Mouse (Mus musculus) liver, adult 2 months (tissue): ENCODE measurements around the gene Ppp2r1a. TPM values are rescaled to one million over a fixed set of nuclear protein-coding genes. Genes with fewer than 3 reads are reported as not detected.

Experiments used
- DNase-seq: peaks from one replicate; pipeline ENCODE4 v3.0.0-alpha.2; 2011; ENCODE audit warnings: low read depth, low spot score; ENCODE audit errors: extremely low read depth
- H3K27ac ChIP-seq: fragments of 200-500 bp; replicated peaks from 2 replicates; pipeline ENCODE4 v1.5.1; 2012; ENCODE audit warnings: low read depth, mild to moderate bottlenecking, control low read depth, inconsistent platforms, low read length; ENCODE audit not compliant: insufficient read depth
- H3K27me3 ChIP-seq: fragments of 200-500 bp; 2 replicates; pipeline ENCODE4 v1.6.1; 2012; ENCODE audit warnings: mild to moderate bottlenecking, moderate library complexity, low read length, inconsistent platforms; ENCODE audit not compliant: control insufficient read depth, insufficient read depth
- H3K36me3 ChIP-seq: fragments of 200-500 bp; 2 replicates; pipeline ENCODE4 v1.6.1; 2012; ENCODE audit warnings: low read length, inconsistent platforms; ENCODE audit not compliant: control insufficient read depth, insufficient read depth
- H3K4me1 ChIP-seq: fragments of 200-500 bp; 2 replicates; pipeline ENCODE4 v1.6.1; 2011; ENCODE audit warnings: low read length; ENCODE audit not compliant: control insufficient read depth, insufficient read depth
- H3K4me3 ChIP-seq: fragments of 200-500 bp; 2 replicates; pipeline ENCODE4 v1.5.1; 2011; ENCODE audit warnings: low read depth, mild to moderate bottlenecking, control low read depth, low read length, moderate library complexity; ENCODE audit not compliant: insufficient read depth
- H3K79me2 ChIP-seq: fragments of 200-500 bp; 2 replicates; pipeline ENCODE4 v1.6.1; 2012; ENCODE audit warnings: inconsistent platforms, mild to moderate bottlenecking, low read length, moderate library complexity; ENCODE audit not compliant: control insufficient read depth, insufficient read depth
- H3K9ac ChIP-seq: fragments of 200-500 bp; 2 replicates; pipeline ENCODE4 v1.6.1; 2012; ENCODE audit warnings: low read depth, mild to moderate bottlenecking, control low read depth, inconsistent platforms, low read length
- CTCF ChIP-seq: fragments of 200-500 bp; IDR thresholded peaks from 2 replicates; pipeline ENCODE4 v1.5.1; 2011; ENCODE audit warnings: low read depth, low read length, control low read depth
- POLR2A ChIP-seq: fragments of 200-500 bp; IDR thresholded peaks from 2 replicates; pipeline ENCODE4 v1.6.1; 2011; ENCODE audit warnings: low read length, control low read depth; ENCODE audit not compliant: insufficient read depth; ENCODE audit errors: extremely low read depth
- whole genome bisulfite sequencing: fragments of 180-500 bp; shearing (Covaris S2); methylation state at CpG from one replicate; pipeline ENCODE4 v1.1.7; 2018; 5-methylcytosine and 5-hydroxymethylcytosine counted together
- polyA plus RNA-seq: library from polyadenylated mRNA; depleted of rRNA; stranded (reverse); fragments of >200 nt; gene quantifications from 2 replicates; pipeline ENCODE4 v1.2.3, GENCODE M21; 2012; rRNA removed
- total RNA-seq: library from RNA; depleted of rRNA; stranded (reverse); fragments of >200 nt; gene quantifications from 2 replicates; pipeline ENCODE4 v1.2.3, GENCODE M21; 2014; rRNA removed

The Ppp2r1a gene
- total RNA-seq = 31.1 and 40.5 TPM in 2 replicates
- 62.9 and 70.2 TPM in 2 replicates for polyA plus RNA-seq

DNA sequence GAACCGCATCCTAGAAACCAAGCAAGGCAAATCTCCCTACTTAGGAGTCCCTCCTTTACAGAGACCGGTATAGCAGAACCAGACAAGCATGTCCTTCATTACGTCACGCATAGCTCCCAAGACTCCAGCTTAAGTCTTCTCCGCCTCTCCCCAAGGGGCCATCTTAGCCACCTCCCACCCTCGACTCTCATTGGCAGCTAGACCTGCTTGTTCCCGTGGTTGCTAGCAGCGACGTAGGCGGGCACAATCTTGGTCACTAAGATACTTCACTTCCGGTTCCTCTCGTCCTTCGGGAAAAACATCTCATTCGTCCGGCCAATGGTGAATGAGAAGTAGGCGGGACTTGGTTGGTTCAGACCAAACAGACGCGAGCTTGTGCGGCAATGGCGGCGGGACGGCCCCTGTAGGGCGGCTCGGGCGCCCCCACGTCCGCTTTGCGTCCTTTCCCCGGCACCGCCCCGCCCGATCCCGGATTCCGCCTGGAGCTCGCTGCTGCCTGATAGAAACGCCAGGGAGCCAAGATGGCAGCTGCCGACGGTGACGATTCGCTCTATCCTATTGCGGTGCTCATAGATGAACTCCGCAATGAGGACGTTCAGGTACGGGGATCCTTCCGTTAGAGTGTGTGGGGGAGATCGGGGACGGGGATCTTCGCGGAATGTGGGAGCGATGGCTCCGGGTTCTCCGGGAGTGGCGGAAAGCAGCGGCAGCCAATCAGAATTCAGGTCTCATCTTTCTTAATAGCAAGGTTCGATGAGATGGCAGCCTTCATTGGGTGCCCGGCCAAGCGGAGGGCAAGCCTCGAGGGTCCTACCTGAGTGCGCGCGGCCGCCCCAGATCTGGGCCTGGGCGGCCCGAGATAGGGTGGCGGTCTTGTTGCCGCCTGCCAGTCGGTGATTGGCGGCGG is at the start of gene Ppp2r1a:
Gene Ppp2r1a, plus strand, starts transcription at position 327 of the 907 bp plus-strand sequence.
- H3K4me3 ChIP-seq = peak within 1 kb of the TSS; percentile 76
- H3K4me1 ChIP-seq = peaks cover 7% of the 10 kb centered on the region
- TF ChIP-seq CTCF = no peak
- peak; percentile 71; the same call in 1 of the 2 replicates for TF ChIP-seq POLR2A
- H3K27me3 ChIP-seq = no peaks in the 10 kb centered on the region
- under 1% methylated on average over 69 of the region's 69 CpGs for WGBS
- no peaks in the 10 kb centered on the region for H3K36me3 ChIP-seq
- H3K27ac ChIP-seq = peak within 1 kb of the TSS; percentile 83
- peak within 1 kb of the TSS; percentile 81 for H3K9ac ChIP-seq
- peaks cover 22% of the 10 kb centered on the region; the same call in 1 of the 2 replicates for H3K79me2 ChIP-seq
- peak; percentile 99 for DNase-seq

DNA sequence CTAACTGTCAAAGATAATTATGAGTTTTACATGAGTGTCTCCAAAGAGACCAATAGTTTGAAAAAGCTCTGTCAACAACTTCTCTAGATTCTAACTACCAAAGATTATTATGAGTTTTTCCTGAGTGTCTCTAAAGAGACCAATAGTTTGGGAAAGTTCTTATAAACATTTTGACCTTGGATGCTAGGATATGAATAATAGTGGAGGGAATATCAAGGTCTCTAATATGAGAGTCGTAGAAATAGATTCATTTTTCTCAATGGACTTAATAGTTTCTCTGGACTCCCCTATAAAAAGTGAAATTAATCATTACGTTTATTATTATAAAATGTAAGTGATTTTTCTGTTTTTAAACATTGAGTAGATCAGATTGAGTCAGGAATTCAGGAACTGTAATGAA is 40.1 kb upstream of the Ppp2r1a start, which contains the start of gene Vmn1r231:
Gene Vmn1r231, minus strand, starts transcription at position 101 of the 400 bp plus-strand sequence.
- Histone ChIP-seq H3K27ac (no peak within 1 kb of the TSS), H3K36me3 (no peaks in the 10 kb centered on the region), H3K4me1 (no peaks in the 10 kb centered on the region), H3K27me3 (no peaks in the 10 kb centered on the region), H3K79me2 (no peaks in the 10 kb centered on the region), H3K4me3 (no peak within 1 kb of the TSS), H3K9ac (no peak within 1 kb of the TSS)
- DNase-seq = no peak
- 40% methylated on average over 2 of the region's 2 CpGs for WGBS
- TF ChIP-seq CTCF (no peak), POLR2A (no peak)

DNA sequence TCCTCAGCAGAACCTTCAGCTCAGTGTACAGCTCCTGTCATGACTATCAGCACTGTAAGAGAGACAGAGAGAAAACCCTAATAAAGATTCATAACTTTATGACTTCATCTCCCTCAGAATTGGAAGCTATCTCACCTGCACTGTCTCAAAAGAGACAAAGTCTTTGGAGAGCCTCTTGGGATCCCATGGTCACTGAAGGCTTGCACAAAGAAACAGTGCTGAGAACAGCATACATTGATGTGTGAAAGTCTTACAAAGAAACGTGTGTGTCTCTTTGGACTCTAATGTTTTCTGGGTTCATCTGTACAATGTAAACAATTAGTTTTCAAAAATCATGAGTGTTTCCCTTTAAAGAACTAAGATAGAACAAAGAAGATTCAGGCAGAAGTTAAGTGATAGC is 25.5 kb upstream of the Ppp2r1a start, which contains the start of gene Vmn1r232:
Gene Vmn1r232, minus strand, starts transcription at position 101 of the 400 bp plus-strand sequence.
- Histone ChIP-seq H3K27ac (no peak within 1 kb of the TSS), H3K36me3 (no peaks in the 10 kb centered on the region), H3K9ac (no peak within 1 kb of the TSS), H3K4me1 (no peaks in the 10 kb centered on the region), H3K4me3 (no peak within 1 kb of the TSS), H3K27me3 (peaks cover 2% of the 10 kb centered on the region; the same call in 1 of the 2 replicates), H3K79me2 (no peaks in the 10 kb centered on the region)
- 35% methylated on average over 1 of the region's 1 CpGs for WGBS
- DNase-seq = no peak
- no peak for TF ChIP-seq CTCF
- no peak for TF ChIP-seq POLR2A

DNA sequence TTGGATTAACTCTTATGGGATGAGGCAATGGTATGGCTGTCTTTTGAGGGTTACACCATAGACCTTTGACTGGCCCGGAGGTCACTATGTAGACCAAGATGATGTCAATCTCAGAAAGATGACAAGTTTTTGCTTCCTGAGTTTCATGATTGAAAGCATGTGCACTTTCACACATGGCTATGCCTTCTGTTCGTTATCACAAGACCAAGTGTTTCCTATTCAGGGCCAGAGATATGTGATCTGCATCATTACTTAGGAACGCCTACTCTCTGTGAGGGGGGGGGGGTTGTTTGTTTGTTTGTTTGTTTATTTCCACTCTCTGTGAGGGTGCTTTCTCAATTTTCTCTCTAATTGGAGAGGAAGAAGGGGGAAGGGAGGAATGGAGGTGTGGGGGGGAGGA is 885 bp upstream of the Ppp2r1a start:
- 51% methylated on average over 3 of the region's 3 CpGs for whole genome bisulfite sequencing
- Histone ChIP-seq H3K79me2 (peaks cover 15% of the 10 kb centered on the region; the same call in 1 of the 2 replicates), H3K4me3 (peak overlapping the region; percentile 43), H3K27ac (no peak overlapping the region), H3K4me1 (peaks cover 7% of the 10 kb centered on the region), H3K9ac (no peak overlapping the region; the same call in 1 of the 2 replicates), H3K36me3 (no peaks in the 10 kb centered on the region), H3K27me3 (no peaks in the 10 kb centered on the region)
- peak; percentile 12 for DNase-seq
- no peak for TF ChIP-seq CTCF
- no peak for TF ChIP-seq POLR2A

DNA sequence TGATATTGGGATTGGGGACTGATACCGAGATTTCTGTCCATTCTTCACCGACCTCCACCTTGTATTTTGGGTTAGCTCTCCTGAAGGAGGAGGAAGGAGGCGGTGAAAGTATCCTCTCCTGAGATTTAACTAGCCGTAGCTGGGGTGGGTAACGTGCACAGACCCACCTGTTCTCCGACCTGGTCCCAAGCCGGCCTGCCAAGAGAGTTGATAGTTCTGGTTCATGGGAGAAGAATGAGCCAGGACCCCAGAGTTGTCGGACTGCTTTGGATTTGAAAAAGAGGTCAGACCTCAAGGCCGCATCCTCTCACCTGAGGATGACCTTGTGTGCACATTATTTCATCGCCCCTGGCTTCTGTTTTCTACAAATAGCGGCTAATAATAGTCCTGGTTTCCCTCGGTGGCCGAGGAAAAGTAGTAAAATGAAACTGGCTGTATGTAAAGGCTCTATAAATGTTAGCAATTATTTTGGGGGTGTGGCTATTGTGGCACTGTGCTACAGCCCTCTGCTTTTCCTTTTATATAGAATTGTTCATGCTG is 985 bp downstream of the Ppp2r1a start:
- peak overlapping the region; percentile 81 for H3K9ac ChIP-seq
- peak overlapping the region; percentile 76 for H3K4me3 ChIP-seq
- peaks cover 2% of the 10 kb centered on the region; the same call in 1 of the 2 replicates for H3K36me3 ChIP-seq
- peaks cover 22% of the 10 kb centered on the region; the same call in 1 of the 2 replicates for H3K79me2 ChIP-seq
- peak overlapping the region; percentile 47; the same call in 1 of the 2 replicates for H3K27ac ChIP-seq
- TF ChIP-seq POLR2A (no peak), CTCF (no peak)
- H3K4me1 ChIP-seq = peaks cover 7% of the 10 kb centered on the region
- H3K27me3 ChIP-seq = no peaks in the 10 kb centered on the region
- peak; percentile 17 for DNase-seq
- under 1% methylated on average over 13 of the region's 13 CpGs for WGBS
